Mouse (Mus musculus): ENCODE measurements around the gene Galnt2. TPM values are rescaled to one million over a fixed set of nuclear protein-coding genes. Genes with fewer than 3 reads are reported as not detected.

The Galnt2 gene
- polyA plus RNA-seq, 1 experiment, result 55.5 TPM

DNA sequence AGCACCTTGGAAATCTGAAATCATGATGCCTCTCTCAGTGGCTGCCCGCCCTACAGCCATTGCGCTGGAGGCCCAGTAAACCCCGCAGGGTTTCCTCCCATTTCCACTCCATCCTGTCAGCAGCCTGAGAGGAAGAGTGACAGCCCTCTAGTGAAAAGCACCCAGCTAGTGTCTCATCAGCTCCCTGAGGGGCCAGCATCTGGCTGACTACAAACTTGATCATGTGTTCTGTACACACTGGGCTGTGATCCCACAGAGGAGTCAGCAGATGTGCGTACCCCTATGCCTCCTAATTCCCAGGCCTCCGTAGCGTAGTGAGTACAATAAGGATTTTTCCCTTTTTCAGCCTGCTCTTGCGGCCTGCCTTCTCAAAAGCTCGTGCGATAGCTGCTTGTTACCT is 25.6 kb downstream of the Galnt2 start:
- Histone ChIP-seq H3ac (ENCODE audit: control insufficient read depth, insufficient read length, low read depth) (no peak overlapping the region), H3K27me3 (ENCODE audit: control insufficient read depth, insufficient read depth, insufficient read length) (no peaks in the 10 kb centered on the region), H3K79me3 (ENCODE audit: low read depth) (peaks cover 34% of the 10 kb centered on the region), H3K4me3 (ENCODE audit: insufficient read depth, poor library complexity, severe bottlenecking) (no peak overlapping the region), H3K36me3 (ENCODE audit: control insufficient read depth, insufficient read depth) (no peaks in the 10 kb centered on the region), H3K79me2 (ENCODE audit: control insufficient read depth, insufficient read depth) (peaks cover 89% of the 10 kb centered on the region)
- TF ChIP-seq FOSL1 (IDR thresholded peaks at IDR 0.05; ENCODE audit: insufficient read depth, low read length, poor library complexity, severe bottlenecking) (no peak), MYOG (IDR thresholded peaks at IDR 0.05; ENCODE audit: control insufficient read depth, extremely low read depth, insufficient read length) (no peak), CTCF (IDR thresholded peaks at IDR 0.05; ENCODE audit: control insufficient read depth, insufficient read depth, insufficient read length) (no peak), USF1 (IDR thresholded peaks at IDR 0.05; ENCODE audit: low read depth) (no peak), MYOD1 (IDR thresholded peaks at IDR 0.05; ENCODE audit: control insufficient read depth, insufficient read length, low read depth) (no peak), CEBPB (IDR thresholded peaks at IDR 0.05; ENCODE audit: low read depth) (no peak), MAX (IDR thresholded peaks at IDR 0.05) (no peak)

DNA sequence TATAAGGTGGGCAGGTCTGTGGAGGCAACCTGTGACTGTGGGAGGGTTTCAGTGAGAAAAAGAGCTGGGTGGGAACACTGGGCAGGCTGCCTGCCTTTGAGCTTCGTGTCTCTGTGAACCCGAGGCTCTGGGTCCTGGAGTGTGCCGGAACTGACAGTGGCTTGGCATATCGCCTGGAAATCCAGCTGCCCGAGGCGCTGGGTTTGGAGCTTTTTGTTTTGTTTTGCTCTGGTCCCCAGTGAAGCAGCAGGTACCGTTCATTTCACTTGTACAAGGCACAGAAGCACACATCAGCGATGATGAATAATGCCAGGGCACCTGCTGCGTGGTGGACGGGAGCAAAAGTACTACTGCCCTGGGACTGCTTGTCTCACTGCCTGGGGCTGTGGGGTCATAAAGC is 26.2 kb downstream of the Galnt2 start:
- no peak overlapping the region for H3K4me3 ChIP-seq (ENCODE audit: insufficient read depth, poor library complexity, severe bottlenecking)
- H3ac ChIP-seq (ENCODE audit: control insufficient read depth, insufficient read length, low read depth), result no peak overlapping the region
- TF ChIP-seq MYOD1 (IDR thresholded peaks at IDR 0.05; ENCODE audit: control insufficient read depth, insufficient read length, low read depth), result no peak
- no peak for TF ChIP-seq MYOG (IDR thresholded peaks at IDR 0.05; ENCODE audit: control insufficient read depth, extremely low read depth, insufficient read length)
- no peak for TF ChIP-seq FOSL1 (IDR thresholded peaks at IDR 0.05; ENCODE audit: insufficient read depth, low read length, poor library complexity, severe bottlenecking)
- TF ChIP-seq CEBPB (IDR thresholded peaks at IDR 0.05; ENCODE audit: low read depth), result no peak
- no peak for TF ChIP-seq MAX (IDR thresholded peaks at IDR 0.05)
- no peak for TF ChIP-seq CTCF (IDR thresholded peaks at IDR 0.05; ENCODE audit: control insufficient read depth, insufficient read depth, insufficient read length)
- no peak for TF ChIP-seq USF1 (IDR thresholded peaks at IDR 0.05; ENCODE audit: low read depth)
- peaks cover 35% of the 10 kb centered on the region for H3K79me3 ChIP-seq (ENCODE audit: low read depth)
- no peaks in the 10 kb centered on the region for H3K36me3 ChIP-seq (ENCODE audit: control insufficient read depth, insufficient read depth)
- H3K79me2 ChIP-seq (ENCODE audit: control insufficient read depth, insufficient read depth), result peaks cover 89% of the 10 kb centered on the region
- H3K27me3 ChIP-seq (ENCODE audit: control insufficient read depth, insufficient read depth, insufficient read length), result no peaks in the 10 kb centered on the region

DNA sequence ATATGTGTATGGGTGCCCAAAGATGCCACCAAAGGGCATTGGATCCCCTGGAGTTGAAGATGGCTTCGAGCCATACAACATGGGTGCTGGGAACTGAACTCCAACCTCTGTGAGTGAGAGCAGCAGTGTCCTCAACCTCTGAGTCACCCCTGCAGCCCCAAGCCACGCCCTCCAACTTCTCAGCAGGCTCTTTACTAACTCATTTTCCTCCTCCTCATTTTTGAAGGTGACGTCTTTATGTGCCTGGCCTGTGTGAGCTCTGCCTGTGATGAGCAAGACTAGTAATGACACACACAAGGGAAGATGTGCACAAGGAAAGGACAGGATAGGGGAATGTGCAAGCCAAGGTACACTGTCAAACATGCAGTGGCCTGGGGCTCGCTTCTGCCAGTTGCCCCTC is 28.0 kb downstream of the Galnt2 start:
- Histone ChIP-seq H3ac (ENCODE audit: control insufficient read depth, insufficient read length, low read depth) (no peak overlapping the region), H3K4me3 (ENCODE audit: insufficient read depth, poor library complexity, severe bottlenecking) (no peak overlapping the region), H3K27me3 (ENCODE audit: control insufficient read depth, insufficient read depth, insufficient read length) (no peaks in the 10 kb centered on the region), H3K79me3 (ENCODE audit: low read depth) (peaks cover 37% of the 10 kb centered on the region), H3K79me2 (ENCODE audit: control insufficient read depth, insufficient read depth) (peaks cover 89% of the 10 kb centered on the region), H3K36me3 (ENCODE audit: control insufficient read depth, insufficient read depth) (no peaks in the 10 kb centered on the region)
- TF ChIP-seq MYOG (IDR thresholded peaks at IDR 0.05; ENCODE audit: control insufficient read depth, extremely low read depth, insufficient read length), result no peak
- no peak for TF ChIP-seq MAX (IDR thresholded peaks at IDR 0.05)
- no peak for TF ChIP-seq CEBPB (IDR thresholded peaks at IDR 0.05; ENCODE audit: low read depth)
- no peak for TF ChIP-seq USF1 (IDR thresholded peaks at IDR 0.05; ENCODE audit: low read depth)
- TF ChIP-seq MYOD1 (IDR thresholded peaks at IDR 0.05; ENCODE audit: control insufficient read depth, insufficient read length, low read depth), result no peak
- no peak for TF ChIP-seq CTCF (IDR thresholded peaks at IDR 0.05; ENCODE audit: control insufficient read depth, insufficient read depth, insufficient read length)
- no peak for TF ChIP-seq FOSL1 (IDR thresholded peaks at IDR 0.05; ENCODE audit: insufficient read depth, low read length, poor library complexity, severe bottlenecking)

DNA sequence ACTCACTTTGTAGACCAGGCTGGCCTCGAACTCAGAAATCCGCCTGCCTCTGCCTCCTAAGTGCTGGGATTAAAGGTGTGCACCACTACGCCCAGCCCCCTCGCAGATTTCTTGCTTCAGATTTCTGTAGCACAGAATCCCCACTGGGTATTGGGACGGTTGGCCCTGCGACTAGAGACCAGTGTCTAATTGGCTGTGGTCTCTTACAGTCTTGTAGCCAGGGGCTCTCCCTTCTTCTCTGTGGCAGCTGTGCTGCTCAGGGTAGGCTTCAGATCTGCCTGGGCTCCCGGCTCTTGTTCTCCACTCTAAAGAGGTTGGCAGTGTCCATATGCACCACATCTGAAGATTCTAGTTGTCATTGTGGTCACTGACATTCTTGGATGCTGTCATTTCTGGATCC is 28.7 kb downstream of the Galnt2 start:
- H3K79me2 ChIP-seq (ENCODE audit: control insufficient read depth, insufficient read depth), result peaks cover 89% of the 10 kb centered on the region
- TF ChIP-seq USF1 (IDR thresholded peaks at IDR 0.05; ENCODE audit: low read depth) (no peak), MYOG (IDR thresholded peaks at IDR 0.05; ENCODE audit: control insufficient read depth, extremely low read depth, insufficient read length) (no peak), CTCF (IDR thresholded peaks at IDR 0.05; ENCODE audit: control insufficient read depth, insufficient read depth, insufficient read length) (no peak), FOSL1 (IDR thresholded peaks at IDR 0.05; ENCODE audit: insufficient read depth, low read length, poor library complexity, severe bottlenecking) (no peak), MYOD1 (IDR thresholded peaks at IDR 0.05; ENCODE audit: control insufficient read depth, insufficient read length, low read depth) (no peak), MAX (IDR thresholded peaks at IDR 0.05) (no peak), CEBPB (IDR thresholded peaks at IDR 0.05; ENCODE audit: low read depth) (no peak)
- peaks cover 36% of the 10 kb centered on the region for H3K79me3 ChIP-seq (ENCODE audit: low read depth)
- no peaks in the 10 kb centered on the region for H3K36me3 ChIP-seq (ENCODE audit: control insufficient read depth, insufficient read depth)
- no peak overlapping the region for H3ac ChIP-seq (ENCODE audit: control insufficient read depth, insufficient read length, low read depth)
- H3K4me3 ChIP-seq (ENCODE audit: insufficient read depth, poor library complexity, severe bottlenecking), result no peak overlapping the region
- H3K27me3 ChIP-seq (ENCODE audit: control insufficient read depth, insufficient read depth, insufficient read length), result no peaks in the 10 kb centered on the region

DNA sequence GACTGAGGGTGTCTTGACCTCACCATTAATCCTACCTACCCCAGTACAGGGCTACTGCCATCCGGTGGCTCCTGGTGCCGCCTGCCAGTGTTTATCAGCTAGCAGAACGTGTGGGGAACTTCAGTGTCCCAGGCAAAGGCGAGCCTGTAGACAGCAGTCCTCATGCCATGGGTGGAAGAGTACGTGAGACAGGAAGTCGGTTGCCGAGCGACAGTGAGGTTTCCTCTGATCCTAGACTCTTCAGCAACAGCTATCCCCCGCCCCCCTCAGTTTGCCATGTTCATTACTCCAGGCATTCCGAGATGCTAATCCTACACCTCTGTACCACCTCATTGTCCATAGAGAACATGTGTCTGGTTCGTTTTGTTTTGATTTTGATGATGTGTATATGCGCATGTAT is 29.2 kb downstream of the Galnt2 start:
- peaks cover 31% of the 10 kb centered on the region for H3K79me3 ChIP-seq (ENCODE audit: low read depth)
- H3K36me3 ChIP-seq (ENCODE audit: control insufficient read depth, insufficient read depth), result no peaks in the 10 kb centered on the region
- TF ChIP-seq CEBPB (IDR thresholded peaks at IDR 0.05; ENCODE audit: low read depth) (no peak), FOSL1 (IDR thresholded peaks at IDR 0.05; ENCODE audit: insufficient read depth, low read length, poor library complexity, severe bottlenecking) (no peak), CTCF (IDR thresholded peaks at IDR 0.05; ENCODE audit: control insufficient read depth, insufficient read depth, insufficient read length) (no peak), MAX (IDR thresholded peaks at IDR 0.05) (no peak), MYOD1 (IDR thresholded peaks at IDR 0.05; ENCODE audit: control insufficient read depth, insufficient read length, low read depth) (no peak)
- H3ac ChIP-seq (ENCODE audit: control insufficient read depth, insufficient read length, low read depth), result no peak overlapping the region
- no peaks in the 10 kb centered on the region for H3K27me3 ChIP-seq (ENCODE audit: control insufficient read depth, insufficient read depth, insufficient read length)
- peaks cover 89% of the 10 kb centered on the region for H3K79me2 ChIP-seq (ENCODE audit: control insufficient read depth, insufficient read depth)
- H3K4me3 ChIP-seq (ENCODE audit: insufficient read depth, poor library complexity, severe bottlenecking), result no peak overlapping the region

DNA sequence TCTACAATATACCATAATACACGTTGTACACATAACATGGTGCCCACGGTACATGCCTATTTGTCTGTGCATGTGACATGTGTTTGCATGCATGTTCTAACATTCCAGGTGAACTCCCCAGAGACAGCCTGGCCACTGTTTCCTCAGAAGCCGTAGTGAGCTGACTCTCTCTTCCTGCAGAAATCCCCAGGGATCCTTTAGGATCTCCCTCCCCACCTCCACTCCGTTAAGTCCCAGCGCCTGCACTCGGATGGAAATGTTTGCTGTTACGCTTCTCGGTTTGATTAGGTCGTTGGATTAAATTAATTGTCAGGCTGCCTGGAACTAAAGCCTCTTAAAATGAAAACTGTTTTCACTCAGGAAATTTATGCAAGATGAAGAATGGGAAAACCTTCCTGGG is 31.9 kb downstream of the Galnt2 start:
- no peak overlapping the region for H3ac ChIP-seq (ENCODE audit: control insufficient read depth, insufficient read length, low read depth)

More for the DNA sequence above, 31.9 kb downstream of the Galnt2 start:
- H3K27me3 ChIP-seq (ENCODE audit: control insufficient read depth, insufficient read depth, insufficient read length), result no peaks in the 10 kb centered on the region
- TF ChIP-seq FOSL1 (IDR thresholded peaks at IDR 0.05; ENCODE audit: insufficient read depth, low read length, poor library complexity, severe bottlenecking), result no peak
- TF ChIP-seq MAX (IDR thresholded peaks at IDR 0.05), result no peak
- TF ChIP-seq CTCF (IDR thresholded peaks at IDR 0.05; ENCODE audit: control insufficient read depth, insufficient read depth, insufficient read length), result no peak
- TF ChIP-seq MYOD1 (IDR thresholded peaks at IDR 0.05; ENCODE audit: control insufficient read depth, insufficient read length, low read depth), result no peak
- no peak overlapping the region for H3K4me3 ChIP-seq (ENCODE audit: insufficient read depth, poor library complexity, severe bottlenecking)
- H3K36me3 ChIP-seq (ENCODE audit: control insufficient read depth, insufficient read depth), result no peaks in the 10 kb centered on the region
- peaks cover 20% of the 10 kb centered on the region for H3K79me3 ChIP-seq (ENCODE audit: low read depth)
- peaks cover 88% of the 10 kb centered on the region for H3K79me2 ChIP-seq (ENCODE audit: control insufficient read depth, insufficient read depth)

All from C2C12 (cell line).